Mouse (Mus musculus) cerebellum, adult 2 months (tissue): ENCODE data around the gene Zbtb11. TPM values are rescaled to one million over a fixed set of nuclear protein-coding genes. Genes with fewer than 3 reads are reported as not detected.
A peak's percentile ranks its signal among the peaks of the same experiment; 100 is the strongest.
"Not testable (repeated sequence)": the region's sequence is repeated elsewhere in the genome, so short reads cannot be mapped to it uniquely, and the experiment has no call there.

ENCODE experiments used
- DNase-seq, 2 experiments: peaks; one replicate each; pipeline ENCODE4 v3.0.0; 2021
- H3K27ac ChIP-seq: fragments of 200-500 bp; 2 replicates; pipeline ENCODE4 v1.5.1; 2012; ENCODE audit warnings: low read length, control low read depth, inconsistent platforms; ENCODE audit not compliant: insufficient read depth
- H3K27me3 ChIP-seq: fragments of 200-500 bp; 2 replicates; pipeline ENCODE4 v1.6.1; 2012; ENCODE audit warnings: inconsistent platforms, mild to moderate bottlenecking, low read length, moderate library complexity; ENCODE audit not compliant: control insufficient read depth, insufficient read depth
- H3K4me1 ChIP-seq: fragments of 200-500 bp; 2 replicates; pipeline ENCODE4 v1.6.1; 2011; ENCODE audit warnings: low read length; ENCODE audit not compliant: control insufficient read depth, insufficient read depth
- H3K4me3 ChIP-seq: fragments of 200-500 bp; replicated peaks from 2 replicates; pipeline ENCODE3; 2011; ENCODE audit warnings: mild to moderate bottlenecking, low read depth, low read length, control low read depth; ENCODE audit not compliant: insufficient read depth
- CTCF ChIP-seq: fragments of 200-500 bp; IDR thresholded peaks from 2 replicates; pipeline ENCODE4 v1.5.1; 2011; ENCODE audit warnings: low read depth, mild to moderate bottlenecking, control low read depth, low read length, moderate library complexity, borderline replicate concordance; ENCODE audit not compliant: insufficient read depth
- POLR2A ChIP-seq: fragments of 200-500 bp; IDR thresholded peaks from 2 replicates; pipeline ENCODE4 v1.6.1; 2011; ENCODE audit warnings: low read length, control low read depth, borderline replicate concordance; ENCODE audit not compliant: insufficient read depth
- WGBS: fragments of 180-500 bp; shearing (Covaris S2); methylation state at CpG from one replicate; pipeline ENCODE4 v1.1.7; 2018; 5-methylcytosine and 5-hydroxymethylcytosine counted together
- polyA plus RNA-seq: library from polyadenylated mRNA; depleted of rRNA; stranded (reverse); fragments of >200 nt; gene quantifications from 2 replicates; pipeline ENCODE4 v1.2.3, GENCODE M21; 2012; rRNA removed

The Zbtb11 gene
- polyA plus RNA-seq, 1 experiment, result 27.5 TPM

GRCm38 (mm10) chr16:56036501-56036900 lies 62.8 kb downstream of the Zbtb11 start:
- H3K27me3 ChIP-seq, result no peaks in the 10 kb centered on the region
- H3K27ac ChIP-seq, result no peak overlapping the region
- DNase-seq, result no peak
- H3K4me3 ChIP-seq, result peak overlapping the region; percentile 30
- no peak for TF ChIP-seq POLR2A
- TF ChIP-seq CTCF, result no peak
- 49% methylated on average over 6 of the region's 6 CpGs for WGBS
- peaks cover 3% of the 10 kb centered on the region for H3K4me1 ChIP-seq

GRCm38 (mm10) chr16:56037138-56038010 lies 63.7 kb downstream of the Zbtb11 start, which contains the start of gene Trmt10c:
Gene Trmt10c (minus strand): TSS chr16:56037819.
- peak within 1 kb of the TSS; percentile 94 for H3K27ac ChIP-seq
- no peaks in the 10 kb centered on the region for H3K27me3 ChIP-seq
- TF ChIP-seq POLR2A, result peak; percentile 88
- TF ChIP-seq CTCF, result no peak
- peak; percentile 93 to 94 for DNase-seq
- peak within 1 kb of the TSS; percentile 91 for H3K4me3 ChIP-seq
- under 1% methylated on average over 63 of the region's 63 CpGs for WGBS
- peaks cover 3% of the 10 kb centered on the region for H3K4me1 ChIP-seq

- TF ChIP-seq CTCF (no peak), POLR2A (no peak)
- no peak for DNase-seq
- Histone ChIP-seq H3K27ac (peak overlapping the region; percentile 94), H3K4me3 (peak overlapping the region; percentile 91), H3K4me1 (peaks cover 3% of the 10 kb centered on the region), H3K27me3 (no peaks in the 10 kb centered on the region)
- WGBS, result 28% methylated on average over 8 of the region's 8 CpGs
Observed at GRCm38 (mm10) chr16:56038090-56038489, 64.4 kb downstream of the Zbtb11 start.

GRCm38 (mm10) chr16:56048038-56048437 lies 74.4 kb downstream of the Zbtb11 start, which contains the start of gene Senp7:
Gene Senp7 (plus strand): TSS chr16:56048338.
- no CpG with 5 or more reads among the region's 4 CpGs for WGBS
- not testable (repeated sequence) for H3K4me3 ChIP-seq, H3K27ac ChIP-seq

GRCm38 (mm10) chr16:56055911-56056310 lies 82.2 kb downstream of the Zbtb11 start:
- H3K27me3 ChIP-seq, result no peaks in the 10 kb centered on the region
- H3K4me1 ChIP-seq, result no peaks in the 10 kb centered on the region
- no peak overlapping the region for H3K4me3 ChIP-seq
- DNase-seq, result no peak
- H3K27ac ChIP-seq, result no peak overlapping the region
- TF ChIP-seq POLR2A (no peak), CTCF (no peak)
- WGBS, result 81% methylated on average over 3 of the region's 3 CpGs

More at GRCm38 (mm10) chr16:56048038-56048437, 74.4 kb downstream of the Zbtb11 start, which contains the start of gene Senp7:
- not testable (repeated sequence) for H3K27me3 ChIP-seq, DNase-seq, H3K4me1 ChIP-seq

GRCm38 (mm10) chr16:56056944-56057590 lies 83.4 kb downstream of the Zbtb11 start:
- H3K27me3 ChIP-seq, result no peaks in the 10 kb centered on the region
- WGBS, result 20% methylated on average over 7 of the region's 7 CpGs
- no peaks in the 10 kb centered on the region for H3K4me1 ChIP-seq
- H3K4me3 ChIP-seq, result no peak overlapping the region
- TF ChIP-seq CTCF (no peak), POLR2A (no peak)
- H3K27ac ChIP-seq, result no peak overlapping the region
- no peak for DNase-seq

- H3K27me3 ChIP-seq, result no peaks in the 10 kb centered on the region
- H3K4me1 ChIP-seq, result no peaks in the 10 kb centered on the region
- no peak overlapping the region for H3K4me3 ChIP-seq
- no peak for DNase-seq
- no peak for TF ChIP-seq POLR2A
- TF ChIP-seq CTCF, result no peak
- no peak overlapping the region for H3K27ac ChIP-seq
- WGBS, result 61% methylated on average over 10 of the region's 10 CpGs
Observed at GRCm38 (mm10) chr16:56058151-56058550, 84.5 kb downstream of the Zbtb11 start.

Other genes starting within 250 kb of the Zbtb11 start
- 5.1 and 5.8 TPM in 2 replicates for gene Nfkbiz, start 135.0 kb upstream of the Zbtb11 start, polyA plus RNA-seq
- gene Nxpe3, start 78.6 kb upstream of the Zbtb11 start, polyA plus RNA-seq, result 11.1 and 13.1 TPM in 2 replicates
- 9.9 and 11.5 TPM in 2 replicates for gene Cep97, start 39.0 kb upstream of the Zbtb11 start, polyA plus RNA-seq
- 411 and 431 TPM in 2 replicates for gene Rpl24, start 7.6 kb upstream of the Zbtb11 start, polyA plus RNA-seq
- 122 and 134 TPM in 2 replicates for gene Pcnp, start 55.9 kb downstream of the Zbtb11 start, polyA plus RNA-seq
- 7.3 and 7.5 TPM in 2 replicates for gene Trmt10c, start 63.9 kb downstream of the Zbtb11 start, polyA plus RNA-seq
- 25.4 and 26.7 TPM in 2 replicates for gene Senp7, start 74.5 kb downstream of the Zbtb11 start, polyA plus RNA-seq
- gene Impg2, start 230.4 kb downstream of the Zbtb11 start, polyA plus RNA-seq, result 0.55 and 0.59 TPM in 2 replicates